Mouse (Mus musculus): ENCODE data around the gene Ago3. TPM values are rescaled to one million over a fixed set of nuclear protein-coding genes. Genes with fewer than 3 reads are reported as not detected.

Gene Ago3
- total and polyA plus RNA-seq, 2 experiments from 2014 or later, result 10.6 to 11.8 TPM

- TF ChIP-seq CTCF (IDR thresholded peaks at IDR 0.05), result no peak
- peaks cover 27% of the 10 kb centered on the region for H3K27me3 ChIP-seq (ENCODE audit: insufficient read depth, low read length)
- no peak overlapping the region for H3K4me2 ChIP-seq (ENCODE audit: low read depth, low read length, poor library complexity, severe bottlenecking)
- H3K4me1 ChIP-seq (ENCODE audit: insufficient read depth, low read length), result no peaks in the 10 kb centered on the region
- no peaks in the 10 kb centered on the region for H3K9me3 ChIP-seq (ENCODE audit: low read length)
- DNase-seq (ENCODE audit: low spot score) (no peak), ATAC-seq (ENCODE audit: low FRiP score) (no peak)
- no peaks in the 10 kb centered on the region for H3K36me3 ChIP-seq (ENCODE audit: insufficient read depth, low read length)
- no peak overlapping the region for H3K27ac ChIP-seq (ENCODE audit: low read depth, low read length)
- WGBS, result 33% methylated on average over 11 of the region's 11 CpGs
- H3K9ac ChIP-seq (replicated peaks; ENCODE audit: low read length, poor library complexity, severe bottlenecking), result no peak overlapping the region
- H3K4me3 ChIP-seq (ENCODE audit: low read depth, low read length), result no peak overlapping the region
Observed at GRCm38 (mm10) chr4:126287302-126287995, 141.9 kb downstream of the Ago3 start.

GRCm38 (mm10) chr4:126286492-126286891, 142.9 kb downstream of the Ago3 start, which contains the start of gene Col8a2:
TSS of gene Col8a2 (plus strand) at chr4:126286793.
- WGBS, result 4% methylated on average over 25 of the region's 42 CpGs
- DNase-seq (ENCODE audit: low spot score), result no peak
- Histone ChIP-seq H3K4me3 (ENCODE audit: low read depth, low read length) (peak within 1 kb of the TSS; percentile 23; the same call in 1 of the 2 replicates), H3K36me3 (ENCODE audit: insufficient read depth, low read length) (no peaks in the 10 kb centered on the region), H3K27ac (ENCODE audit: low read depth, low read length) (no peak within 1 kb of the TSS), H3K4me1 (ENCODE audit: insufficient read depth, low read length) (no peaks in the 10 kb centered on the region), H3K9ac (replicated peaks; ENCODE audit: low read length, poor library complexity, severe bottlenecking) (no peak within 1 kb of the TSS), H3K4me2 (ENCODE audit: low read depth, low read length, poor library complexity, severe bottlenecking) (peak within 1 kb of the TSS; percentile 29), H3K27me3 (ENCODE audit: insufficient read depth, low read length) (peaks cover 27% of the 10 kb centered on the region), H3K9me3 (ENCODE audit: low read length) (no peaks in the 10 kb centered on the region)
- no peak for ATAC-seq (ENCODE audit: low FRiP score)
- no peak for TF ChIP-seq CTCF (IDR thresholded peaks at IDR 0.05)

GRCm38 (mm10) chr4:126283582-126283981, 145.8 kb downstream of the Ago3 start:
- Histone ChIP-seq H3K4me2 (ENCODE audit: low read depth, low read length, poor library complexity, severe bottlenecking) (no peak overlapping the region), H3K9ac (replicated peaks; ENCODE audit: low read length, poor library complexity, severe bottlenecking) (no peak overlapping the region), H3K27ac (ENCODE audit: low read depth, low read length) (no peak overlapping the region), H3K4me1 (ENCODE audit: insufficient read depth, low read length) (no peaks in the 10 kb centered on the region), H3K4me3 (ENCODE audit: low read depth, low read length) (no peak overlapping the region), H3K27me3 (ENCODE audit: insufficient read depth, low read length) (peaks cover 26% of the 10 kb centered on the region), H3K36me3 (ENCODE audit: insufficient read depth, low read length) (no peaks in the 10 kb centered on the region), H3K9me3 (ENCODE audit: low read length) (no peaks in the 10 kb centered on the region)
- WGBS, result 84% methylated on average over 8 of the region's 8 CpGs
- DNase-seq (ENCODE audit: low spot score) (no peak), ATAC-seq (ENCODE audit: low FRiP score) (no peak)
- no peak for TF ChIP-seq CTCF (IDR thresholded peaks at IDR 0.05)

GRCm38 (mm10) chr4:126281706-126282105, 147.7 kb downstream of the Ago3 start:
- Histone ChIP-seq H3K27ac (ENCODE audit: low read depth, low read length) (no peak overlapping the region), H3K4me2 (ENCODE audit: low read depth, low read length, poor library complexity, severe bottlenecking) (no peak overlapping the region), H3K4me1 (ENCODE audit: insufficient read depth, low read length) (no peaks in the 10 kb centered on the region), H3K9ac (replicated peaks; ENCODE audit: low read length, poor library complexity, severe bottlenecking) (no peak overlapping the region), H3K36me3 (ENCODE audit: insufficient read depth, low read length) (no peaks in the 10 kb centered on the region), H3K9me3 (ENCODE audit: low read length) (no peaks in the 10 kb centered on the region), H3K27me3 (ENCODE audit: insufficient read depth, low read length) (peaks cover 11% of the 10 kb centered on the region), H3K4me3 (ENCODE audit: low read depth, low read length) (no peak overlapping the region)
- ATAC-seq (ENCODE audit: low FRiP score) (no peak), DNase-seq (ENCODE audit: low spot score) (no peak)
- 73% methylated on average over 9 of the region's 9 CpGs for WGBS
- no peak for TF ChIP-seq CTCF (IDR thresholded peaks at IDR 0.05)

Other genes with a start within 250 kb of the Ago3 start
- 119 and 162 TPM in 2 replicates for gene Thrap3, start 226.8 kb downstream of the Ago3 start, total RNA-seq (2014; rRNA removed)
- gene Thrap3, start 226.8 kb downstream of the Ago3 start, polyA plus RNA-seq (2015; fragmentation: Nextera tagmentation; extraction: Ambion mirVana), result 81.6 and 94.8 TPM in 2 replicates
- 106 and 124 TPM in 2 replicates for gene Map7d1, start 173.2 kb downstream of the Ago3 start, total RNA-seq (2014; rRNA removed)
- gene Map7d1, start 173.2 kb downstream of the Ago3 start, polyA plus RNA-seq (2015; fragmentation: Nextera tagmentation; extraction: Ambion mirVana), result 56.9 and 61.2 TPM in 2 replicates
- gene Trappc3, start 167.2 kb downstream of the Ago3 start, total RNA-seq (2014; rRNA removed), result 121 and 122 TPM in 2 replicates
- gene Trappc3, start 167.2 kb downstream of the Ago3 start, polyA plus RNA-seq (2015; fragmentation: Nextera tagmentation; extraction: Ambion mirVana), result 173 and 186 TPM in 2 replicates
- gene Col8a2, start 142.8 kb downstream of the Ago3 start, total RNA-seq (2014; rRNA removed), result 8.3 and 11.0 TPM in 2 replicates
- 1.3 TPM in 2 replicates for gene Col8a2, start 142.8 kb downstream of the Ago3 start, polyA plus RNA-seq (2015; fragmentation: Nextera tagmentation; extraction: Ambion mirVana)
- 61.9 and 73.5 TPM in 2 replicates for gene Adprhl2, start 107.9 kb downstream of the Ago3 start, total RNA-seq (2014; rRNA removed)
- 80.6 and 84.1 TPM in 2 replicates for gene Adprhl2, start 107.9 kb downstream of the Ago3 start, polyA plus RNA-seq (2015; fragmentation: Nextera tagmentation; extraction: Ambion mirVana)
- 5.0 and 6.3 TPM in 2 replicates for gene Tekt2, start 103.9 kb downstream of the Ago3 start, total RNA-seq (2014; rRNA removed)
- 19.1 and 19.9 TPM in 2 replicates for gene Tekt2, start 103.9 kb downstream of the Ago3 start, polyA plus RNA-seq (2015; fragmentation: Nextera tagmentation; extraction: Ambion mirVana)
- gene Ago1, start 39.0 kb upstream of the Ago3 start, total RNA-seq (2014; rRNA removed), result 36.3 and 49.8 TPM in 2 replicates
- 5.0 and 6.4 TPM in 2 replicates for gene Ago1, start 39.0 kb upstream of the Ago3 start, polyA plus RNA-seq (2015; fragmentation: Nextera tagmentation; extraction: Ambion mirVana)
- 10.0 and 12.6 TPM in 2 replicates for gene Ago4, start 103.9 kb upstream of the Ago3 start, total RNA-seq (2014; rRNA removed)
- gene Ago4, start 103.9 kb upstream of the Ago3 start, polyA plus RNA-seq (2015; fragmentation: Nextera tagmentation; extraction: Ambion mirVana), result 3.3 and 3.6 TPM in 2 replicates
- 1.2 and 1.4 TPM in 2 replicates for gene Clspn, start 127.4 kb upstream of the Ago3 start, total RNA-seq (2014; rRNA removed)
- 1.2 and 1.5 TPM in 2 replicates for gene Clspn, start 127.4 kb upstream of the Ago3 start, polyA plus RNA-seq (2015; fragmentation: Nextera tagmentation; extraction: Ambion mirVana)
- gene 5730409E04Rik, start 180.3 kb upstream of the Ago3 start, total RNA-seq (2014; rRNA removed), result 59.0 and 59.4 TPM in 2 replicates
- gene 5730409E04Rik, start 180.3 kb upstream of the Ago3 start, polyA plus RNA-seq (2015; fragmentation: Nextera tagmentation; extraction: Ambion mirVana), result 24.2 and 29.2 TPM in 2 replicates
- 196 and 209 TPM in 2 replicates for gene Psmb2, start 248.1 kb upstream of the Ago3 start, total RNA-seq (2014; rRNA removed)
- gene Psmb2, start 248.1 kb upstream of the Ago3 start, polyA plus RNA-seq (2015; fragmentation: Nextera tagmentation; extraction: Ambion mirVana), result 433 and 436 TPM in 2 replicates

All from midbrain, postnatal 0 days (tissue).